Mouse (Mus musculus) kidney, adult 2 months (tissue): ENCODE measurements around the gene Olfr1366.

Experiments used
- CTCF ChIP-seq: fragments of 200-500 bp; conservative IDR thresholded peaks from 2 replicates; pipeline ENCODE4 v1.5.1; 2011; ENCODE audit warnings: low read depth, mild to moderate bottlenecking, control low read depth, low read length, moderate library complexity, mixed read lengths; ENCODE audit not compliant: insufficient read depth, insufficient read length
- POLR2A ChIP-seq: fragments of 200-500 bp; IDR thresholded peaks from one replicate; pipeline ENCODE4 v1.6.1; 2011; ENCODE audit warnings: low read depth, low read length, control low read depth

- no peak for TF ChIP-seq CTCF
- TF ChIP-seq POLR2A: no peak
Measured at GRCm38 (mm10) chr13:21506221-21506649, 36.4 kb downstream of the Olfr1366 start.
